Mouse (Mus musculus) lung, postnatal 10 days (tissue): ENCODE results near the gene Glrx5.

Experiments
- DNase-seq: peaks from one replicate; pipeline ENCODE4 v3.0.0; 2021

The Glrx5 gene

DNA sequence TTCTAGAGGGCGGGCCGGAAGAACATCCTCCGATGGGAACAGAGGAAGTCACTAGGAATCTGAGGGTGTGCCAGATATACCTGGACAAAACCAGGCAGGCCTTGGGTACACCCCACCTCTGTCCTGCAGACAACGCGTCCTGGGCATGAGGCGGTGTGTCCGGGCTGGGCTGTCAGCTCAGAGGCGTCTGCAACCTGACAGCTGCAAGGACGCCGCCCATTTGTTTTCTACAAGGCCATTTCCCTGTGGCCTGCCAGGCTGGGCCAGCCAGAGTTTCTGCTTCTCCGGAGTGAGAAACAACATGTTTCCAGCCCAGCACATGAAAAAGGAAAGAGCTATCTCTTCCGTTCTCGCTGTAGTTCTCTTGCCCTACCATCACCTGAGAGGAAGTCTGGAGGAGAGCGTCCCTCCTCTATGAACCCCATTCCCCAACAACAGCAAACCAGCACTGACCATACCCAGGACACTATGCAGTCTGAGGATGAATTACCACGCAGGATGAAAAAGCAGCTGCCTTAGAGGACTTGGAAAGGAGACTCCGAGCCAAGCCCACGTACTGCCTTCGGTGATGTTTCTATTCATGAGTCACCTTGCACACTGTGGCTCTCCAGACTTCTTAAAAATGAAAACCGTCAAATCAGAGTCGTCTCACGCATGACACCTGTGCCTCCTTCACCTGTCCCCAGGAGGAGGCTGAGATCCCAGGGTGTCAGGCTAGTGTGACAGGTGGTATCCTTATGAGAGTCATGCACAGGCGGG, 27.4 kb upstream of the Glrx5 start:
- DNase-seq, result no peak

DNA sequence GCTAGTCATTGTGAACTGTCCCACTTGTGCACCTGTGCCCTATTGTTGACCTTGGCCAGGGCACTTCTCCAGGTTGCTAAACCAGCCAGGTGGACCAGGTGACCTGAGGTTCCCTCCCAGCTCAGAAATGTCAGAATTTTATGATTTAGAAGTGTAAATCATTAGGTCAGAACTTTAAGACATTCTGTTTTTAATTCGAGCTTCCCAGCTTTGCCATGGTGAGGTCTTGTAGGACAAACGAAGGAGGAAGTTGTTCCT, 26.8 kb upstream of the Glrx5 start:
- no peak for DNase-seq

DNA sequence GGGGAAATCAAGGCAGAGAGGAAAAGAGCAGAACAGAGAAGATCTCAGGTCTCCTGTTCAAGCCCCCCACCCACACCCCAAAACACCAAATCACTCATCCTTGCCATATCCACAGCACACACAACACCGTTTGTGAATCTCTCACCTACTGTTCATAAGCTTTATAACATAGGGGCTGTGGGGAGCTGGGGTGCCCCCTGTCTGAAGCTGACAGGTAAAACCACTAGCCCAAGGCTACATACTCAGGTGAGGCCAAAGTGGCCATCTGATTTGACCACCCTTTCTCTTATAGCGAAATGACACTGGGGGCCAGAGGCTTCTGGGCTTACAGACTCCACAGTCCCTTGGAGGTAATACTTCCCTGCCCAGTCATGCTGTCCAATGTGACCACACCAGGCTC, 24.3 kb upstream of the Glrx5 start:
- no peak for DNase-seq

DNA sequence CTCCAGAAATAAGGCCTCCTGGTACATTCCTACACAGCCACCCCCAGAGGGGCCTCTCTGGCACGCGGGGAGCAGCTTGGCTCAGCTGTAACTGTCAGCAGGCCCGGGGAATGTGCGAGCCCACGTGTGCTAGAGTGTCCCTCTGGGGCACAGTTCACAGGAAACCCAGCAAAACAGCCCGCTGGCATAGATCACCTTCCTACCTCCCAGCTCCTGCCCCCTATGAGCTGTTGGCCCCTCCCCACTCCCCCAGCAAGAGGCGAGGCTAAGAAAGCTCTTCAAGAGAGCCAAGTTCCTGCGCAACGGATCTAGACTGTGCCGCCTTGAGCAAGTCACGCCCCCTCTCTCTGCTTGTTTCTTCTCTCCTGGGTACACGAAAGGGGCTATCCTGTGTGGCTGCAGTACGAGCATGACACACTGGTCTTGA, 23.7 kb upstream of the Glrx5 start:
- peak; percentile 72 for DNase-seq

DNA sequence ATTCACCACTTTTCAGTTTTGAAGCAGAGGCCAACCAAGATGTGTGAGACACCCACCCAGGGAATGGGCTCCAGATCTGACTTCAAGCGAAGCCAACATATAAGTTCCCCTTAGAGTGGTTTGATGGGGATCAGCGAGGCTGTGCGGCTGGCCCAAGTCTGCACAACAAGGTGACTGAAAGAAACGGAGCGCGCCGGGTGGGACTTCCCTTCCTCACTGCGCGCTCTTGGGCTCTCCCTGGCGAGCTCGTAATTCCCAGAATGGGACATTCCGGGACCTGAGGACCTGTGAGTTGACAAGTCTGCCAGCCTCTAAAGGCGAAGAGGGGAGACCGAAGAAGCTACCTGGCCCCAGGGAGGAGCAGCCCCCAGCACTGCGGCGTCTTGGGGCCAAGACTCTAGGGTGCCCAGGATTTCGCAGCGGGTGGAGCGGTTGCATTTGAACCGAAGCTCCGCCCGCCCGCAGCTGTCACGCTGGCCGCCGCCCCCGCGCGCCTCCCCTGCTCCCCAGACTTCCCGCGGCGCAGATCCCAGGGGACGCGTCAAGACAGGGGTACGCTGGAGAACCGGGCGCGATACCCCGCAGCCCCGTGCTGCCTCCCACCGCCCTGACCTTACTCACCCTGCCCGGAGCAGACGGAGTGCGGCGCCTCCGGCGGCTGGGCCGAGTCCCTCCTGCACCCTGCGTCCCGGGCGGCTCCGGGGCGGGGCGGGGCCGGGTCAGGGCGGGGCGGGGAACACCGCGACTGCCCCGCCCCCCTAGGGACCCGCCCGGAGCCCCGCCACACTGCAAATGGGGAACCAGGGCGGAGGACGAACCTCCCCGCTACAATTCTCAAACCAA, 22.9 kb upstream of the Glrx5 start, which contains the start of gene Syne3:
Syne3 (minus strand) TSS at position 440 of the 843 bp plus-strand sequence.
- peak; percentile 76 for DNase-seq

- no peak for DNase-seq
Observed at GRCm38 (mm10) chr12:105010213-105010790, 22.2 kb upstream of the Glrx5 start.

GRCm38 (mm10) chr12:105011589-105011988, 20.9 kb upstream of the Glrx5 start:
- DNase-seq, result no peak

DNA sequence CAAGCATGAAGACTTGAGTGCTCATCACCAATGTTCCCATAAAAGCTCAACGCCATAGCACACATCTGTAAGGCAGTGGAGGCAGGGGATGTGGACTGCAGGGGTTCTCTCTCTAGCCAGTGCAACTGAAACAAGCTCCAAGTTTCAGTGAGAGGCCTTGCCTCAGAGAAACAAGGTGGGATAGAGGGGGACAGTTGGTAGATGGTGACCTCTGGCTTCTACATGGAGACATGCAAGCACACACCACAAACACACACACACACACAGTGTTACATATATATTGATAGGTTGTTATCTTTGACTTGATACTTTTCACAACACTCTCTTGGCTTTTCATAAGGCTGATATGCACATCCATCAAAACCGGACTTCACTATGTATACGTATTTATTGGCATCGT, 20.2 kb upstream of the Glrx5 start:
- no peak for DNase-seq

- DNase-seq, result peak; percentile 86
Observed at GRCm38 (mm10) chr12:105013065-105013464, 19.4 kb upstream of the Glrx5 start.

- DNase-seq, result no peak
Observed at GRCm38 (mm10) chr12:105016199-105016598, 16.3 kb upstream of the Glrx5 start.

- no peak for DNase-seq
Observed at GRCm38 (mm10) chr12:105016639-105017038, 15.8 kb upstream of the Glrx5 start.

- peak; percentile 27 for DNase-seq
Observed at GRCm38 (mm10) chr12:105019359-105020219, 12.9 kb upstream of the Glrx5 start.

GRCm38 (mm10) chr12:105021441-105022069, 10.9 kb upstream of the Glrx5 start:
- no peak for DNase-seq

- DNase-seq, result no peak
Observed at GRCm38 (mm10) chr12:105022141-105022540, 10.3 kb upstream of the Glrx5 start.

GRCm38 (mm10) chr12:105022776-105023175, 9.7 kb upstream of the Glrx5 start:
- DNase-seq, result no peak

GRCm38 (mm10) chr12:105025271-105025946, 7.1 kb upstream of the Glrx5 start:
- DNase-seq, result peak; percentile 80

DNA sequence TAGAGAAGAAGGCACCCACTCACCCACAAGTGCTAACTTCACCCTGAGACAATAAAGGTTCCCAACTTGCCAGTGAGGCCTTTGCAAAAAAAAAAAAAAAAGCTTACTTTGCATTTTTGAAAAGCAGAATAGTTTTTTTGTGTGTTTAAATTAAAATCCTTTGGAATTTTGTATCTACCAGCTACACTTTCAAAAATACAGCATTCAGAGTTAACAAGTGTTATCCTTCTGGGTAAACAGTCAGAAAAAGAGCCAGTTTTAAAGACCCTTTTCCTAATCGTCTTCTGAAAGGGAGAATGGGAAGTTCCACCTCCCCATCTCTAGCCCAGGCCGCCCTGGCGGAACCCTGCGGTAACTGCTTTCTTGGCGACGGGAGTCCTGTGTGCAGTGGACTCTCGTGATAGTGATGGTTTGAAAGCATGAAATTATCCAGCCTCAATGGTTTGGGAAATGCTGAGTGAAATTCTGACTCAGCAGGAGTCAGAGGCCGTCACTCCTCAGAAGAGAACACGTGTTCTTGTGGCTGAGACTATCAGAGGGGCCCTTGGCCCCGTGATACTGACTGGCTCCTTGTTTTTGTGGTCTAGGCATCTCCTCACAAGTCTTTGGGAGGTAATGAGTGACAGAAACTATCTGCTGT, 6.4 kb upstream of the Glrx5 start:
- DNase-seq, result no peak

- DNase-seq, result peak; percentile 88
Observed at GRCm38 (mm10) chr12:105027323-105027991, 5.0 kb upstream of the Glrx5 start.

DNA sequence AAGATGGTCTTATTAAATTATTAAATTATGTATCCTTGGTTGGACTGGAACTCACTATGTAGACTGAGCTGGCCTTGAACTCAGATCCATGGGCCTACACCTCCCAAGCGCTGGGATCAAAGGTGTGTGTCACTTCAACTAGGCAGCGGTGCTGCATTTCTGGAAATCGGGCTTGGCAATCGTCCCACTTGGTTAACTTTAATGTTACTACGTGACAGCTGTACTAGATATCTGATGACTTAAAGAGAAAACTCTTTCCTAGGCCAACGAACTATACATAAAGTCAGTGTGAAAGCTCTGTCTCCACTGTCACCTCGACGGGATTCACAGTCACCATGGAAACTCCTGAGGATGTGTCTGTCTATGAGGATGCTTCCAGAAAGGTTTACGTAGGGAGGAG, 2.6 kb upstream of the Glrx5 start:
- no peak for DNase-seq
